Mouse (Mus musculus): Measurements from ENCODE around the gene Dapk3. TPM values are rescaled to one million over a fixed set of nuclear protein-coding genes. Genes with fewer than 3 reads are reported as not detected.
A peak's percentile ranks its signal among the peaks of the same experiment; 100 is the strongest.
"Not testable (repeated sequence)": the region's sequence is repeated elsewhere in the genome, so short reads cannot be mapped to it uniquely, and the experiment has no call there.

The Dapk3 gene
- polyA plus RNA-seq, 1 experiment from 2014 or later: 69.7 TPM

DNA sequence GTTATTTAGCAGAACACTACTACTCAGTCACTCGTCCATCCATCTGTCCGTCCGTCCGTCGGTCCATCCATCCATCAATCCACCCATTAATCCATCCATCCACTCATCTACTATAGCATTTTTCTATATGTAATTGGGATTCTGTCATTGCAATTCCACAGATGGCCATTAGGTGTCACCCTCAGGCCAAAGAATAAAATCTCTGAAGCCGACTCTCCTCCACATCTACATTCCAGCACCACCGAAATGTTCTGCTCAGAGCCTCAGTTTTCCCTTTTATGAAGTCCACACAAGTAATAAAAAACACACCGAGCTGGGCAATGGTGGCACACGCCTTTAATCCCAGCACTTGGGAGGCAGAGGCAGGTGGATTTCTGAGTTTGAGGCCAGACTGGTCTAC lies 15.4 kb downstream of the Dapk3 start:
- Histone ChIP-seq H3K27me3 (peaks cover 27% of the 10 kb centered on the region), H3K4me3 (no peak overlapping the region), H3K36me3 (no peaks in the 10 kb centered on the region), H3K27ac (replicated peaks) (no peak overlapping the region), H3K4me2 (no peak overlapping the region), H3K4me1 (replicated peaks) (peaks cover 13% of the 10 kb centered on the region), H3K9me3 (no peaks in the 10 kb centered on the region), H3K9ac (no peak overlapping the region)
- 5% methylated on average over 9 of the region's 9 CpGs for WGBS
- ATAC-seq (ENCODE audit: low FRiP score, low read depth): no peak

DNA sequence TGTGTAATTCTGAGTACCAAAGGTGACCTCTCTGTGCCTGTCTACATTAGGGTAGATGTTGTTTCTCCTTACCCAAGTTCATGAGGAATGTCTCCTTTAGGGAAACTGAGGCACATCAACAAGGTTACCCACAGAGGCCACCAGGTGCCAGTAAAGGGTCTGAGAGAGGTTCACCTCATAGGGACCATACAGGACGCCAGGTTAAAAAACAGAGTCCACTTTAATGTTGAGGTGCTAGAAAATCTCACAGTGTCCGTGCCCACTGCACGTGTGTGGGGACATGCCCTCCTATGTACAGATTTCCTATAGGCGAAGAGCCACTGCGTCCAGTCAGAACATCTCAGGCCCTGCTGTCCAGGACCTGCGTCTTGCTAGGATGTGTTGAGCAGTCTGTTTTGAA lies 16.2 kb downstream of the Dapk3 start:
- H3K4me1 ChIP-seq (replicated peaks): peaks cover 8% of the 10 kb centered on the region
- peaks cover 27% of the 10 kb centered on the region for H3K27me3 ChIP-seq
- no peak overlapping the region for H3K27ac ChIP-seq (replicated peaks)
- H3K36me3 ChIP-seq: no peaks in the 10 kb centered on the region
- WGBS: 88% methylated on average over 6 of the region's 6 CpGs
- H3K9me3 ChIP-seq: no peaks in the 10 kb centered on the region
- H3K4me2 ChIP-seq: no peak overlapping the region
- H3K4me3 ChIP-seq: no peak overlapping the region
- no peak for ATAC-seq (ENCODE audit: low FRiP score, low read depth)
- no peak overlapping the region for H3K9ac ChIP-seq

DNA sequence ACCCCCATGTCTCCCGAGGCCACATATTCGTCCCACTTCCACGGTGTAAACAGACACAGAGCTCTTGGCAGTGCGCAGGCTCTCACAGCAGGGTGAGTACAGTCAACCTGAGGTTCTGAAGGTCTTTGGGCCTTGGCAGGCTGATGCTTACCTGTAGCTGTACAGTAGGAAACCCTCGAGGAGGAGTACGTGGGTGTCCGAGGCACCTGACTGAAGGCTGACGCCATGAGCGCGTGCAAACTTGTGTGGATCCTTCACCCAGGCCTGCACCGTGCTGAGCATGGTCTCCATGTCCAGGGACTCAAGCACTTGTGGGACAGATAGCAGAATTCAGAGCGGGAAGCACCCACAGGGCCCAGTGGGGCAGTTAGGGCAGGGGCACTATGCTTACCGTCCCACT lies 17.3 kb downstream of the Dapk3 start:
- H3K9me3 ChIP-seq: no peaks in the 10 kb centered on the region
- no peaks in the 10 kb centered on the region for H3K4me1 ChIP-seq (replicated peaks)
- H3K36me3 ChIP-seq: 0 out of 2 replicates have a peak, but pooled peaks cover 2% of the 10 kb centered on the region
- ATAC-seq (ENCODE audit: low FRiP score, low read depth): no peak
- no peak overlapping the region for H3K4me2 ChIP-seq
- H3K27me3 ChIP-seq: peaks cover 21% of the 10 kb centered on the region
- 89% methylated on average over 13 of the region's 13 CpGs for WGBS
- no peak overlapping the region for H3K4me3 ChIP-seq
- no peak overlapping the region for H3K27ac ChIP-seq (replicated peaks)
- no peak overlapping the region for H3K9ac ChIP-seq

DNA sequence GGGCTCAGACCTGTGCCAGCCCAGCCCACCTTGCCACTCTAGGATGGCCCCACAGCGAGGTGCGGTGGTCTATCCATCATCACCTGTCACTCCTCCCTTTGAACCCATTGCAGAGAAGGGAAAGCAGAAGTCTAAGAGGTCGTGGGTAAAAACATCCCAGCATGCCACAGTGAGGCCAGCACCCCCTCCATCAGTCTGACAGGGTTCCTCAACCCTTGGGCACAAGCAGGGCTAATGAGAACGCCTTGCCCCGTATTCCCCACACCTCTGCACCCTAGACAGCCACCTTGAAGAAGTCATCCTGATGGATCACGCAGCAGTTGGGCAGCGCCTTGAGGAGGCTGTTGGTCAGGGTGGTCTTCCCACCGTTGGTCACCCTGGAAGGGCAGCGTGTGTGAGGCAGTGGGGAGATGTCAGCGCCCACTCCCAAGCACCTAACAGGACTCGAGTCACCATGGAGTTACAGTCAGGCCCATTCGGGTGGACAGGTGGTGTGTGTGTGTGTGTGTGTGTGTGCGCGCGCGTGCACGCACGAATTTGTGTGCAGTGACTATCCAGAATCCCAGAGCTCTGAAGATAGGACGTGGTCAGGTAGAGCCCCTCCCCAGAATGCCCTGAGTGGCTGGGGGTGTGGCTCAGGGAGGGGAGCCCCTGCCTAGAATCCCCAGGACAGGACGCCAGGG lies 17.9 kb downstream of the Dapk3 start:
- ATAC-seq (ENCODE audit: low FRiP score, low read depth): no peak
- no peaks in the 10 kb centered on the region for H3K9me3 ChIP-seq
- H3K4me2 ChIP-seq: no peak overlapping the region

DNA sequence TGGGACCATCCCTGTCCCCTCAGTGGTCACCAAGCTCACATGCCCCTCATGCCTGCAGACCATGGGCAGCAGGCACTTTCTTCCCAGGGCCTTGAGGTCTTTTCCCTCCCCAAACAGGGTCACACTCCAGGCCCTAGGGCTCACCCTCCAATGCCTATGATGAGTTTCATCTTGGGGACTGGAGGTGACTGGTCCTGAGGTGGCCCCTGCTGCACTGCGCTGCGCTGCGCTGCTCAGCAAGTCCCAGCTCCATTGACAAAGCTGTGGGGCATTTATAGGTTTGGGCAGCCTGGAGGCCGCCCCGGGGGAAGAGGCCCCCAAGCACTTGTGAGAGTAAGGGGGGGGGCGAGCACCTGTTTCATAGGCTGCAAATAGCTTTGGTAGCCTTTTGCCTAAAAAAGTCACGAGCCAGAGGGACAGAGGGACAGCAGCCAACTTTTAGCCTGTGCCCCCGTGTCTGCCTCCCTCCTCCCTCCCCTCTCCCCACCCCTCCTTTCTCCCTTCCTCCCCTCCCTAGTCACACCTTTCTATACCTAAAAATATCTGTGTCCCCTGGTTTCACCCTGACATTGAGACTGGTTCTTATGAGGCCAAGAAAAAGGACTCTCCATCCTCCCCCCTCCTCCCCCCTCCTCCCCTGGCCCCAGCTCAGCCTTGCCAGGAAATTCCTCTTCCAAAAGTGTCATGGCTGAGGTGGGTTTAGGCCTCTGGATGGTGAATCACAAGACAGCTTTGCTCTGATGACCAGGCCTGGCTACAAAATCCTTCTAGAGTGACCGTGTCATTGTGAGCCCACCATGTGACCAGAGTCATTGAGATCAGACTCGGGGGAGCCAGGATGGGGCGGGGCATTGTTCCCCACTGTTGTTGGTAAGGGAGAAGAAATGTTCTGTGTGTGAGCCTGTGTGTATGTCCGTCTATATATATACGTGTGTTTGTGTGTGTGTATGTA lies 19.3 kb downstream of the Dapk3 start, which contains the start of gene Nmrk2:
Nmrk2 (minus strand) TSS at position 245 of the 952 bp plus-strand sequence.
- Histone ChIP-seq H3K27me3 (peaks cover 6% of the 10 kb centered on the region; the same call in 1 of the 2 replicates), H3K4me3 (no peak within 1 kb of the TSS), H3K36me3 (peaks cover 18% of the 10 kb centered on the region), H3K27ac (replicated peaks) (no peak within 1 kb of the TSS), H3K9me3 (no peaks in the 10 kb centered on the region), H3K9ac (no peak within 1 kb of the TSS), H3K4me2 (no peak within 1 kb of the TSS), H3K4me1 (replicated peaks) (no peaks in the 10 kb centered on the region)
- ATAC-seq (ENCODE audit: low FRiP score, low read depth): no peak
- WGBS: 58% methylated on average over 13 of the region's 13 CpGs

More for the DNA sequence above, 17.9 kb downstream of the Dapk3 start:
- no peak overlapping the region for H3K9ac ChIP-seq
- no peak overlapping the region for H3K27ac ChIP-seq (replicated peaks)
- peaks cover 6% of the 10 kb centered on the region for H3K36me3 ChIP-seq
- no peaks in the 10 kb centered on the region for H3K4me1 ChIP-seq (replicated peaks)
- peaks cover 15% of the 10 kb centered on the region for H3K27me3 ChIP-seq
- no peak overlapping the region for H3K4me3 ChIP-seq
- 80% methylated on average over 20 of the region's 20 CpGs for WGBS

DNA sequence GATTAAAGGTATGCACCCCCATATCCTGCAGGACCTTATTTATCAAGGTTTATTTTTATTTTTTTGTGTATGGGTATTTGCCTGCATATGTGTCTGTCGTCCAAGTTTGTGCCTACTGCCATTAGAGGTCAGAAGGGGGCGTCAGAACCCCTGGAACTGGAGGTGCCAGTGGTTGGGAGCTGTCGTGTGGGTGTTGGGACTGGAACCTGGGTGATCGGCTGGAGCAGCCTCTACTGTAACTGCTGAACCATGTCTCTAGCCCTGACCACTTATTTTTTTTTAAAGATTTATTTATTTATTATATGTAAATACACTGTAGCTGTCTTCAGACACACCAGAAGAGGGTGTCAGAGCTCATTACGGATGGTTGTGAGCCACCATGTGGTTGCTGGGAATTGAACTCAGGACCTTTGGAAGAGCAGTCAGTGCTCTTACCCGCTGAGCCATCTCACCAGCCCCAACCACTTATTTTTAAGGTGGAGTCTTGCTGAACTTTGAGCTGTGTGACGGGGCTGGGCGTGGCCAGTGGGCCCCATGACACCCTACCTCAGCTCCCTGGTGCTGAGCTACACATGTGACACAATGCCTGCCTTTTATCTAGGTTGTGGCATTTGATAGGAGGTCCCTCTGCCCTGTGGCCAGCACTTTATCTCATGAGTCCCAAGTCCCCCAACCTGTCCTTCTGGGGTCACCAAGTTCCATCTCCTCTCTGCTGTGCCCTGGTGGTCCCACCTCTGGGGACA lies 20.3 kb downstream of the Dapk3 start:
- Histone ChIP-seq H3K36me3 (peaks cover 26% of the 10 kb centered on the region), H3K4me2 (no peak overlapping the region), H3K4me1 (replicated peaks) (no peaks in the 10 kb centered on the region), H3K27ac (replicated peaks) (no peak overlapping the region), H3K4me3 (no peak overlapping the region), H3K27me3 (no peaks in the 10 kb centered on the region), H3K9ac (no peak overlapping the region), H3K9me3 (no peaks in the 10 kb centered on the region)
- 67% methylated on average over 8 of the region's 8 CpGs for WGBS
- peak; percentile 28; the same call in 1 of the 2 replicates for ATAC-seq (ENCODE audit: low FRiP score, low read depth)

DNA sequence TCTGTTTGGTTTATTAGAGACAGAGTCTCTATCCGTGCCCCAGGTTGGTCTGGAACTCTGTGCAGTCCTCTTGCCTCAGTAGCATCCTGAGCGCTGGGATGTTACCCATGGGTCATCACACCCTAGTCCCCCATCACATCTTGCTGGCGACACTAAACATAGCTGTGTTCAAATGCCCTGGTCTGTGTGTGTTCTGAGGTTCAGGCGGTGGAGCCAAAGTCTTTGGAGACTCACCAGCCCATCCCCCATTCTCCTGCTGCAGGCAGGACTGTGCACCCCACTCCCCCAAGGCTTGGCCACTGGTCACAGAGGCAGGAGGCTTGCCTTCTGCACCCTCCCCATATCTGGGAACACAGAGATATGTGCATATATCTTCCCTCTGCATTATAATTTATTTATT lies 21.3 kb downstream of the Dapk3 start:
- 69% methylated on average over 4 of the region's 4 CpGs for WGBS
- Histone ChIP-seq H3K27ac (replicated peaks) (no peak overlapping the region; the same call in 1 of the 2 replicates), H3K27me3 (no peaks in the 10 kb centered on the region), H3K4me1 (replicated peaks) (no peaks in the 10 kb centered on the region), H3K36me3 (peaks cover 34% of the 10 kb centered on the region), H3K9me3 (no peaks in the 10 kb centered on the region), H3K4me2 (no peak overlapping the region), H3K4me3 (no peak overlapping the region), H3K9ac (no peak overlapping the region)
- ATAC-seq (ENCODE audit: low FRiP score, low read depth): peak; percentile 20; the same call in 1 of the 2 replicates

DNA sequence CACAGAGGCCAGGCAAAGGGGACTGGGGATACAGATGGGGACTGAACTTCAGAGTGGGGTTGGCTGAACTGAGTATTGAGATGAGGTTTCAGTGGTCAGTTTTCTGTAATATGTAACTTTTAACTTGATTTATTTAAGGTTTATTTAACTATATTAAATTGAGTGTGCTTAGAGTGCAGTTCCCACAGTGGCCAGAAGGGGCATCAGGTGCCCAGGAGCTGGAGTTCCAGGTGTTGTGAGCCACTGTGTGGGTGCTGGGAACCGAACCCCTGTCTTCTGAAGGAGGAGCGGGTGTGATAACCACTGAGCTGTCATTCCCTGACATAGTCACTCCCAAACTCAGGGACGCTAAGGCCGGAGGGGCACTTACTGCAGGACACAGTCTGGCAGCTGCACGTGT lies 27.3 kb downstream of the Dapk3 start:
- ATAC-seq (ENCODE audit: low FRiP score, low read depth): no peak
- no peaks in the 10 kb centered on the region for H3K9me3 ChIP-seq
- no peak overlapping the region for H3K27ac ChIP-seq (replicated peaks)
- H3K4me1 ChIP-seq (replicated peaks): no peaks in the 10 kb centered on the region
- H3K27me3 ChIP-seq: no peaks in the 10 kb centered on the region
- 97% methylated on average over 5 of the region's 5 CpGs for WGBS
- no peak overlapping the region for H3K9ac ChIP-seq
- peaks cover 91% of the 10 kb centered on the region for H3K36me3 ChIP-seq
- no peak overlapping the region for H3K4me2 ChIP-seq
- no peak overlapping the region for H3K4me3 ChIP-seq

DNA sequence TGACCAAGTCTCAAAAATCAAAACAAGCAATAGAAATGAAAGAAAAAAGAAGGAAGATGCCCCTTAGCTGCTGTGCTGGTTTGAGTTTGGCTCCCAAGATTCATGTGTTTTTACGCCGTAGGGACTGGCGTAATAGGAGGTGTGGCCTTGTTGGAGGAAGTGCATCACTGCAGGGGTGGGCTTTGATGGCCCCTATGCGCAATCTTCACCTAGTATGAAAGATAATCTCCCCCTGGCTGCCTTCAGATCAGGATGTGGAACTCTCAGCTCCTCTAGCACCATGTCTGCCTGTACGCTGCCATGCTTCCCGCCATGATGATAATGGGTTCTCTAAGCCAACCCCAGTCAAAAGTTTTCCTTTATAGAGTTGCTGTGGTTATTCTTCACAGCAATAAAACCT lies 33.5 kb downstream of the Dapk3 start:
- Histone ChIP-seq H3K36me3 (peaks cover 86% of the 10 kb centered on the region), H3K27me3 (no peaks in the 10 kb centered on the region), H3K9me3 (no peaks in the 10 kb centered on the region), H3K4me1 (replicated peaks) (no peaks in the 10 kb centered on the region), H3K4me3 (no peak overlapping the region), H3K9ac (no peak overlapping the region), H3K4me2 (no peak overlapping the region), H3K27ac (replicated peaks) (no peak overlapping the region)
- no peak for ATAC-seq (ENCODE audit: low FRiP score, low read depth)
- WGBS: 92% methylated on average over 6 of the region's 6 CpGs

DNA sequence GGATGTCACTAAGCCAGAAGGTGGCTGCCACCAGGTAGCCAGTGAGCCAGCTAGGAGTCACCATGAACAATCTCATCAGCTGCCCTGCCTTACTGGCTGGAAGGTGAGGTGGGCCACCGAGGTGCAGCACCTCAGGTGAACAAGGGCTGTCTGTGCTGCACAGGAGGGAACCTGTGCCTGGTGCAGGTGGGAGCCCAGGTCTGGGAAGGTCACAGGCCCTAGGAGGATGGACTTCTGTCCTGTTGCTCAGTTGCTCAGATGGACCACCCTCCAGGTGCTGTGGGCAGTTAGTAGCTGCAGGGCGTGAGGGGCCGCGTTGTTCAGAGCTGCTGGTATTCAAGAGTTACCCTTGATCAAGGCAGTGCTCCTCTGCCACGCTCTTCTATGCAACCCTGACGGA lies 34.0 kb downstream of the Dapk3 start:
- Histone ChIP-seq H3K4me3 (no peak overlapping the region), H3K9me3 (no peaks in the 10 kb centered on the region), H3K4me2 (no peak overlapping the region), H3K27me3 (no peaks in the 10 kb centered on the region), H3K27ac (replicated peaks) (no peak overlapping the region), H3K9ac (no peak overlapping the region), H3K4me1 (replicated peaks) (no peaks in the 10 kb centered on the region), H3K36me3 (peaks cover 85% of the 10 kb centered on the region)
- no peak for ATAC-seq (ENCODE audit: low FRiP score, low read depth)
- WGBS: 87% methylated on average over 6 of the region's 6 CpGs

DNA sequence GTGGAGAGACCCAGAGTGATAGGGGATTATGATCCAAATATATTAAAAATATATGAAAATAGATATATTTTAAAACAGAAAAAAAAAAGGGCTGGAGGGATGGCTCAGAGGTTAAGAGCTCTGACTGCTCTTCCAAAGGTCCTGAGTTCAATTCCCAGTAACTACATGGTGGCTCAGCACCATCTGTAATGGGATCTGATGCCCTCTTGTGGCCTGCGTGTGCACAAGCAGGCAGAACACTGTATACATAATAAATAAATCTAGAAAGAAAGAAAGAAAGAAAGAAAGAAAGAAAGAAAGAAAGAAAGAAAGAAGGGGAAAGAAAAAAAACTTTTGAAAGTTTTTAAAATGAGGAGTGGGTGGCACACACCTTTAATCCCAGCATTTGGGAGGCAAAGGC lies 34.5 kb downstream of the Dapk3 start:
- peaks cover 85% of the 10 kb centered on the region for H3K36me3 ChIP-seq
- H3K4me1 ChIP-seq (replicated peaks); ATAC-seq (ENCODE audit: low FRiP score, low read depth); H3K27ac ChIP-seq (replicated peaks); H3K9me3 ChIP-seq; H3K9ac ChIP-seq; H3K4me2 ChIP-seq; H3K27me3 ChIP-seq; H3K4me3 ChIP-seq: not testable (repeated sequence)
- 24% methylated on average over 1 of the region's 1 CpGs for WGBS

DNA sequence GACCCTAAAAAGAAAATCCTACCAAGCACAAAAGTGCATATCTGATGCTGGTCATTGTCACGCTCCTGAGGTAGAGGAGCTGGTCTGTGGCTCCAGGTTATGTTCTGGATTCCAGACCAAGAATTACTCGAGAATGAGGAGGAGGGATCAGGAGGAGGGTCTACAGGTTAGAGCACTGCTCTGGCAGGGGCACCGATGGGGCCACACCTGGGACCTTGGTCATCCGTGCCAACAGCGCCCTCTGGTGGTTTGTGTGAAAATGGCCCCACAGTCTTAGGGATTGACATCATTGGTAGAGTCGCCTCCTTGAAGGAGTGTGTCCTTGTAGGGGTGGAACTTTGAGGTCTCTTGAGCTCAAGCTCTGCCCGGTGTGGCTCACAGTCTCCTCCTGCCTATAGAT lies 35.2 kb downstream of the Dapk3 start:
- Histone ChIP-seq H3K4me2 (no peak overlapping the region), H3K4me1 (replicated peaks) (no peaks in the 10 kb centered on the region), H3K9ac (no peak overlapping the region), H3K27me3 (no peaks in the 10 kb centered on the region), H3K9me3 (no peaks in the 10 kb centered on the region), H3K36me3 (peaks cover 79% of the 10 kb centered on the region), H3K27ac (replicated peaks) (no peak overlapping the region), H3K4me3 (no peak overlapping the region)
- peak; percentile 36; the same call in 1 of the 2 replicates for ATAC-seq (ENCODE audit: low FRiP score, low read depth)
- WGBS: 35% methylated on average over 7 of the region's 7 CpGs
